Mouse (Mus musculus) intestine, embryonic 16.5 days (tissue): ENCODE results near the gene Nop2. TPM values are rescaled to one million over a fixed set of nuclear protein-coding genes. Genes with fewer than 3 reads are reported as not detected.

Source experiments
- ATAC-seq: fragments of 200-750 bp; cut with Nextera tagmentation; 2 replicates; pipeline ENCODE4 v1.8.0; 2017; ENCODE audit warnings: moderate TSS enrichment, moderate library complexity
- H3K27ac ChIP-seq: fragments of 300-500 bp; sonication (generic); 2 replicates; pipeline ENCODE4 v1.5.1; 2014; ENCODE audit warnings: mild to moderate bottlenecking, low read length
- H3K27me3 ChIP-seq: fragments of 300-500 bp; sonication (generic); replicated peaks from 2 replicates; pipeline ENCODE4 v1.6.1; 2014; ENCODE audit warnings: low read length, control low read depth, mixed read lengths; ENCODE audit not compliant: control insufficient read depth, insufficient read depth
- H3K36me3 ChIP-seq: fragments of 300-500 bp; sonication (generic); 2 replicates; pipeline ENCODE4 v1.6.1; 2014; ENCODE audit warnings: low read length, control low read depth; ENCODE audit not compliant: control insufficient read depth, insufficient read depth
- H3K4me1 ChIP-seq: fragments of 300-500 bp; sonication (generic); 2 replicates; pipeline ENCODE4 v1.6.1; 2014; ENCODE audit warnings: low read length, control low read depth, mixed read lengths; ENCODE audit not compliant: control insufficient read depth, insufficient read depth
- H3K4me2 ChIP-seq: fragments of 300-500 bp; sonication (generic); 2 replicates; pipeline ENCODE4 v1.6.1; 2014; ENCODE audit warnings: low read depth, low read length, control low read depth
- H3K4me3 ChIP-seq: fragments of 300-500 bp; sonication (generic); 2 replicates; pipeline ENCODE4 v1.5.1; 2014; ENCODE audit warnings: mild to moderate bottlenecking, low read length
- H3K9ac ChIP-seq: fragments of 300-500 bp; sonication (generic); 2 replicates; pipeline ENCODE4 v1.6.1; 2014; ENCODE audit warnings: low read depth, low read length
- H3K9me3 ChIP-seq: fragments of 300-500 bp; sonication (generic); 2 replicates; pipeline ENCODE4 v1.6.1; 2016; ENCODE audit warnings: low read length, control low read depth; ENCODE audit not compliant: control insufficient read depth
- WGBS: fragments of 180-500 bp; shearing (Covaris S2); extraction: QIAGEN DNeasy Blood & Tissue Kit; methylation state at CpG from one replicate; pipeline ENCODE4 v1.1.7; 2014; 5-methylcytosine and 5-hydroxymethylcytosine counted together
- microRNA-seq: library from miRNA; unstranded; fragments of <30 nt; microRNA quantifications from one replicate; pipeline ENCODE4, GENCODE M21; 2016
- polyA plus RNA-seq: library from polyadenylated mRNA; unstranded; fragments of >200 nt; fragmentation: Nextera tagmentation; extraction: Ambion mirVana; gene quantifications from 2 replicates; pipeline ENCODE4 v1.2.1, GENCODE M21; 2015

Gene Nop2
- polyA plus RNA-seq, 1 experiment from 2014 or later = 66.8 TPM

- WGBS = 56% methylated on average over 7 of the region's 7 CpGs
- H3K4me2 ChIP-seq = peak overlapping the region; percentile 81; the same call in 1 of the 2 replicates
- ATAC-seq = no peak
- no peaks in the 10 kb centered on the region for H3K27me3 ChIP-seq
- no peaks in the 10 kb centered on the region for H3K9me3 ChIP-seq
- peak overlapping the region; percentile 70 for H3K4me3 ChIP-seq
- H3K27ac ChIP-seq = no peak overlapping the region
- no peak overlapping the region for H3K9ac ChIP-seq
- peaks cover 6% of the 10 kb centered on the region; the same call in 1 of the 2 replicates for H3K4me1 ChIP-seq
- no peaks in the 10 kb centered on the region for H3K36me3 ChIP-seq
Observed at GRCm38 (mm10) chr6:125193390-125193789, 61.7 kb downstream of the Nop2 start.

Small RNAs within 50 kb of the gene (microRNA-seq; reads per million reads assigned to microRNA genes)
- not detected for gene Mir7045

Other genes with a start within 250 kb of the Nop2 start
- 0.44 and 0.70 TPM in 2 replicates for gene Cd4, start 243.7 kb upstream of the Nop2 start, polyA plus RNA-seq
- 1.9 TPM in 2 replicates for gene Lag3, start 220.2 kb upstream of the Nop2 start, polyA plus RNA-seq
- gene Ptms, start 211.8 kb upstream of the Nop2 start, polyA plus RNA-seq = 87.8 and 173 TPM in 2 replicates
- 296 and 299 TPM in 2 replicates for gene Mlf2, start 200.5 kb upstream of the Nop2 start, polyA plus RNA-seq
- gene Cops7a, start 166.4 kb upstream of the Nop2 start, polyA plus RNA-seq = 170 and 176 TPM in 2 replicates
- gene Pianp, start 135.2 kb upstream of the Nop2 start, polyA plus RNA-seq = 1.9 and 2.0 TPM in 2 replicates
- gene Zfp384, start 122.8 kb upstream of the Nop2 start, polyA plus RNA-seq = 8.9 and 10.3 TPM in 2 replicates
- 96.0 and 105 TPM in 2 replicates for gene Ing4, start 92.1 kb upstream of the Nop2 start, polyA plus RNA-seq
- gene Acrbp, start 82.2 kb upstream of the Nop2 start, polyA plus RNA-seq = 9.8 and 10.6 TPM in 2 replicates
- 9.4 and 9.7 TPM in 2 replicates for gene Lpar5, start 64.0 kb upstream of the Nop2 start, polyA plus RNA-seq
- gene Chd4, start 35.9 kb upstream of the Nop2 start, polyA plus RNA-seq = 41.3 and 44.8 TPM in 2 replicates
- 4.5 and 5.3 TPM in 2 replicates for gene Iffo1, start 13.3 kb downstream of the Nop2 start, polyA plus RNA-seq
- 2,256 and 2,328 TPM in 2 replicates for gene Gapdh, start 34.6 kb downstream of the Nop2 start, polyA plus RNA-seq
- 67.8 and 78.0 TPM in 2 replicates for gene Ncapd2, start 59.8 kb downstream of the Nop2 start, polyA plus RNA-seq
- gene Mrpl51, start 59.9 kb downstream of the Nop2 start, polyA plus RNA-seq = 267 and 284 TPM in 2 replicates
- gene Vamp1, start 83.6 kb downstream of the Nop2 start, polyA plus RNA-seq = 5.0 and 5.9 TPM in 2 replicates
- gene Tapbpl, start 100.0 kb downstream of the Nop2 start, polyA plus RNA-seq = 13.3 and 14.4 TPM in 2 replicates
- 2.0 and 2.3 TPM in 2 replicates for gene Cd27, start 105.1 kb downstream of the Nop2 start, polyA plus RNA-seq
- gene Tuba3a, start 154.1 kb downstream of the Nop2 start, polyA plus RNA-seq = 0.09 and 0.17 TPM in 2 replicates
- gene Ltbr, start 182.0 kb downstream of the Nop2 start, polyA plus RNA-seq = 106 and 107 TPM in 2 replicates
- gene Scnn1a, start 188.8 kb downstream of the Nop2 start, polyA plus RNA-seq = 5.0 and 7.6 TPM in 2 replicates
- gene Tnfrsf1a, start 217.5 kb downstream of the Nop2 start, polyA plus RNA-seq = 90.0 and 95.3 TPM in 2 replicates
- 13.2 and 19.1 TPM in 2 replicates for gene Plekhg6, start 248.9 kb downstream of the Nop2 start, polyA plus RNA-seq